Mouse (Mus musculus) stomach, embryonic 16.5 days (tissue): Measurements from ENCODE around the gene Sema6d. TPM values are rescaled to one million over a fixed set of nuclear protein-coding genes. Genes with fewer than 3 reads are reported as not detected.

Source experiments
- ATAC-seq: fragments of 200-750 bp; cut with Nextera tagmentation; 2 replicates; pipeline ENCODE4 v1.8.0; 2017; ENCODE audit warnings: moderate number of reproducible peaks, moderate TSS enrichment; ENCODE audit not compliant: insufficient read depth, low FRiP score
- H3K27ac ChIP-seq: fragments of 300-500 bp; sonication (generic); 2 replicates; pipeline ENCODE4 v1.5.1; 2014; ENCODE audit warnings: low read length
- H3K27me3 ChIP-seq: fragments of 300-500 bp; sonication (generic); 2 replicates; pipeline ENCODE4 v1.6.1; 2014; ENCODE audit warnings: low read length, control low read depth, mixed read lengths; ENCODE audit not compliant: control insufficient read depth, insufficient read depth
- H3K36me3 ChIP-seq: fragments of 300-500 bp; sonication (generic); 2 replicates; pipeline ENCODE4 v1.6.1; 2014; ENCODE audit warnings: low read length; ENCODE audit not compliant: control insufficient read depth, insufficient read depth
- H3K4me1 ChIP-seq: fragments of 300-500 bp; sonication (generic); 2 replicates; pipeline ENCODE4 v1.6.1; 2014; ENCODE audit warnings: low read length, control low read depth, mixed read lengths; ENCODE audit not compliant: control insufficient read depth, insufficient read depth
- H3K4me2 ChIP-seq: fragments of 300-500 bp; sonication (generic); 2 replicates; pipeline ENCODE4 v1.6.1; 2014; ENCODE audit warnings: low read depth, low read length, mixed read lengths
- H3K4me3 ChIP-seq: fragments of 300-500 bp; sonication (generic); replicated peaks from 2 replicates; pipeline ENCODE4 v1.5.1; 2014; ENCODE audit warnings: mild to moderate bottlenecking, low read length
- H3K9ac ChIP-seq: fragments of 300-500 bp; sonication (generic); 2 replicates; pipeline ENCODE4 v1.6.1; 2014; ENCODE audit warnings: low read length
- H3K9me3 ChIP-seq: fragments of 300-500 bp; sonication (generic); replicated peaks from 2 replicates; pipeline ENCODE4 v1.6.1; 2016; ENCODE audit warnings: low read length, control low read depth; ENCODE audit not compliant: control insufficient read depth
- WGBS: fragments of 180-500 bp; shearing (Covaris S2); extraction: QIAGEN DNeasy Blood & Tissue Kit; methylation state at CpG from one replicate; pipeline ENCODE4 v1.1.7; 2014; 5-methylcytosine and 5-hydroxymethylcytosine counted together
- polyA plus RNA-seq: library from polyadenylated mRNA; unstranded; fragments of >200 nt; fragmentation: Nextera tagmentation; extraction: Ambion mirVana; gene quantifications from 2 replicates; pipeline ENCODE4 v1.2.1, GENCODE M21; 2015

Gene Sema6d
- polyA plus RNA-seq, 1 experiment from 2014 or later, result 10.4 TPM

- no peak overlapping the region for H3K4me2 ChIP-seq
- no peaks in the 10 kb centered on the region for H3K27me3 ChIP-seq
- 83% methylated on average over 5 of the region's 5 CpGs for WGBS
- no peaks in the 10 kb centered on the region for H3K4me1 ChIP-seq
- no peaks in the 10 kb centered on the region for H3K9me3 ChIP-seq
- no peak overlapping the region for H3K27ac ChIP-seq
- ATAC-seq, result no peak
- no peak overlapping the region for H3K4me3 ChIP-seq
- H3K9ac ChIP-seq, result no peak overlapping the region
- no peaks in the 10 kb centered on the region for H3K36me3 ChIP-seq
Measured at GRCm38 (mm10) chr2:124201493-124201892, 111.7 kb downstream of the Sema6d start.

- H3K9ac ChIP-seq, result no peak overlapping the region
- 41% methylated on average over 4 of the region's 4 CpGs for WGBS
- no peak overlapping the region for H3K4me3 ChIP-seq
- H3K27ac ChIP-seq, result no peak overlapping the region
- no peaks in the 10 kb centered on the region for H3K9me3 ChIP-seq
- no peak for ATAC-seq
- H3K27me3 ChIP-seq, result no peaks in the 10 kb centered on the region
- H3K36me3 ChIP-seq, result no peaks in the 10 kb centered on the region
- no peak overlapping the region for H3K4me2 ChIP-seq
- no peaks in the 10 kb centered on the region for H3K4me1 ChIP-seq
Measured at GRCm38 (mm10) chr2:124202475-124202990, 112.8 kb downstream of the Sema6d start.

- Histone ChIP-seq H3K27ac (no peak overlapping the region), H3K27me3 (no peaks in the 10 kb centered on the region), H3K36me3 (no peaks in the 10 kb centered on the region), H3K9me3 (no peaks in the 10 kb centered on the region), H3K9ac (no peak overlapping the region), H3K4me2 (no peak overlapping the region), H3K4me1 (no peaks in the 10 kb centered on the region), H3K4me3 (no peak overlapping the region)
- WGBS, result 76% methylated on average over 5 of the region's 5 CpGs
- ATAC-seq, result no peak
Measured at GRCm38 (mm10) chr2:124205811-124206210, 116.0 kb downstream of the Sema6d start.

- Histone ChIP-seq H3K9me3 (no peaks in the 10 kb centered on the region), H3K4me2 (no peak overlapping the region), H3K27ac (no peak overlapping the region), H3K4me1 (no peaks in the 10 kb centered on the region), H3K4me3 (no peak overlapping the region), H3K36me3 (no peaks in the 10 kb centered on the region), H3K27me3 (no peaks in the 10 kb centered on the region), H3K9ac (no peak overlapping the region)
- 53% methylated on average over 2 of the region's 2 CpGs for WGBS
- no peak for ATAC-seq
Measured at GRCm38 (mm10) chr2:124208251-124208650, 118.5 kb downstream of the Sema6d start.

- Histone ChIP-seq H3K27ac (no peak overlapping the region), H3K4me1 (no peaks in the 10 kb centered on the region), H3K9me3 (no peaks in the 10 kb centered on the region), H3K4me2 (no peak overlapping the region), H3K36me3 (no peaks in the 10 kb centered on the region), H3K9ac (no peak overlapping the region), H3K4me3 (no peak overlapping the region), H3K27me3 (no peaks in the 10 kb centered on the region)
- ATAC-seq, result no peak
- 71% methylated on average over 7 of the region's 7 CpGs for WGBS
Measured at GRCm38 (mm10) chr2:124223559-124223958, 133.8 kb downstream of the Sema6d start.

GRCm38 (mm10) chr2:124224328-124224727 is 134.6 kb downstream of the Sema6d start:
- no peak overlapping the region for H3K4me2 ChIP-seq
- ATAC-seq, result no peak
- 73% methylated on average over 2 of the region's 2 CpGs for WGBS

GRCm38 (mm10) chr2:124234636-124235221 is 145.0 kb downstream of the Sema6d start:
- Histone ChIP-seq H3K27ac (no peak overlapping the region), H3K9ac (no peak overlapping the region), H3K4me3 (no peak overlapping the region), H3K9me3 (no peaks in the 10 kb centered on the region), H3K36me3 (no peaks in the 10 kb centered on the region), H3K4me2 (no peak overlapping the region), H3K4me1 (no peaks in the 10 kb centered on the region), H3K27me3 (no peaks in the 10 kb centered on the region)
- WGBS, result 79% methylated on average over 9 of the region's 9 CpGs
- no peak for ATAC-seq

More at GRCm38 (mm10) chr2:124224328-124224727, 134.6 kb downstream of the Sema6d start:
- Histone ChIP-seq H3K27ac (no peak overlapping the region), H3K9me3 (no peaks in the 10 kb centered on the region), H3K27me3 (no peaks in the 10 kb centered on the region), H3K9ac (no peak overlapping the region), H3K36me3 (no peaks in the 10 kb centered on the region), H3K4me1 (no peaks in the 10 kb centered on the region), H3K4me3 (no peak overlapping the region)

- no peak for ATAC-seq
Measured at GRCm38 (mm10) chr2:124235237-124236055, 145.7 kb downstream of the Sema6d start.

GRCm38 (mm10) chr2:124236831-124237230 is 147.1 kb downstream of the Sema6d start:
- no peak overlapping the region for H3K4me3 ChIP-seq
- H3K4me2 ChIP-seq, result no peak overlapping the region
- H3K36me3 ChIP-seq, result no peaks in the 10 kb centered on the region
- no peaks in the 10 kb centered on the region for H3K27me3 ChIP-seq
- WGBS, result 79% methylated on average over 1 of the region's 1 CpGs
- no peaks in the 10 kb centered on the region for H3K4me1 ChIP-seq
- H3K27ac ChIP-seq, result no peak overlapping the region
- ATAC-seq, result no peak
- H3K9me3 ChIP-seq, result no peaks in the 10 kb centered on the region
- no peak overlapping the region for H3K9ac ChIP-seq

More at GRCm38 (mm10) chr2:124235237-124236055, 145.7 kb downstream of the Sema6d start:
- no peaks in the 10 kb centered on the region for H3K36me3 ChIP-seq
- H3K9ac ChIP-seq, result no peak overlapping the region
- H3K27ac ChIP-seq, result no peak overlapping the region
- no peaks in the 10 kb centered on the region for H3K4me1 ChIP-seq
- no peak overlapping the region for H3K4me2 ChIP-seq
- no peaks in the 10 kb centered on the region for H3K27me3 ChIP-seq
- H3K9me3 ChIP-seq, result no peaks in the 10 kb centered on the region
- H3K4me3 ChIP-seq, result no peak overlapping the region
- WGBS, result 52% methylated on average over 6 of the region's 6 CpGs
